Mouse (Mus musculus): ENCODE data around the gene 2610001J05Rik.

Gene 2610001J05Rik

GRCm38 (mm10) chr6:13835720-13836665 lies 35.3 kb downstream of the 2610001J05Rik start:
- DNase-seq (ENCODE audit: low read depth, low spot score), result no peak

GRCm38 (mm10) chr6:13832770-13833169 lies 38.5 kb downstream of the 2610001J05Rik start:
- DNase-seq (ENCODE audit: low read depth, low spot score), result no peak

- no peak for DNase-seq (ENCODE audit: low read depth, low spot score)
These were observed 42.4 kb downstream of the 2610001J05Rik start for GRCm38 (mm10) chr6:13828877-13829276.
